Mouse (Mus musculus): ENCODE results near the gene Snrpa. TPM values are rescaled to one million over a fixed set of nuclear protein-coding genes. Genes with fewer than 3 reads are reported as not detected.

Snrpa gene
- polyA plus RNA-seq, 1 experiment = 31.5 TPM

- Histone ChIP-seq H3K4me1 (ENCODE audit: control insufficient read depth, insufficient read depth, insufficient read length, low read length) (peaks cover 33% of the 10 kb centered on the region), H3K4me3 (ENCODE audit: insufficient read depth, low read depth, low read length) (no peak overlapping the region), H3K27ac (replicated peaks; ENCODE audit: low read depth, low read length) (no peak overlapping the region)
These were observed 29.0 kb upstream of the Snrpa start for GRCm38 (mm10) chr7:27224877-27225575.

- H3K27ac ChIP-seq (replicated peaks; ENCODE audit: low read depth, low read length) = no peak overlapping the region
- H3K4me1 ChIP-seq (ENCODE audit: control insufficient read depth, insufficient read depth, insufficient read length, low read length) = peaks cover 31% of the 10 kb centered on the region
- H3K4me3 ChIP-seq (ENCODE audit: insufficient read depth, low read depth, low read length) = no peak overlapping the region
These were observed 26.5 kb upstream of the Snrpa start for GRCm38 (mm10) chr7:27222538-27222937.

- no peak overlapping the region for H3K4me3 ChIP-seq (ENCODE audit: insufficient read depth, low read depth, low read length)
- no peak overlapping the region for H3K27ac ChIP-seq (replicated peaks; ENCODE audit: low read depth, low read length)
- peaks cover 25% of the 10 kb centered on the region for H3K4me1 ChIP-seq (ENCODE audit: control insufficient read depth, insufficient read depth, insufficient read length, low read length)
These were observed 25.9 kb upstream of the Snrpa start for GRCm38 (mm10) chr7:27221939-27222338.

- no peak overlapping the region for H3K4me3 ChIP-seq (ENCODE audit: insufficient read depth, low read depth, low read length)
- no peak overlapping the region for H3K27ac ChIP-seq (replicated peaks; ENCODE audit: low read depth, low read length)
These were observed 23.9 kb upstream of the Snrpa start for GRCm38 (mm10) chr7:27219937-27220336.

GRCm38 (mm10) chr7:27218586-27218985 is 22.5 kb upstream of the Snrpa start:
- no peak overlapping the region for H3K4me3 ChIP-seq (ENCODE audit: insufficient read depth, low read depth, low read length)
- peaks cover 3% of the 10 kb centered on the region; the same call in 1 of the 2 replicates for H3K4me1 ChIP-seq (ENCODE audit: control insufficient read depth, insufficient read depth, insufficient read length, low read length)
- H3K27ac ChIP-seq (replicated peaks; ENCODE audit: low read depth, low read length) = peak overlapping the region; percentile 62

More at GRCm38 (mm10) chr7:27219937-27220336, 23.9 kb upstream of the Snrpa start:
- peaks cover 7% of the 10 kb centered on the region for H3K4me1 ChIP-seq (ENCODE audit: control insufficient read depth, insufficient read depth, insufficient read length, low read length)

GRCm38 (mm10) chr7:27212626-27213025 is 16.6 kb upstream of the Snrpa start:
- Histone ChIP-seq H3K4me1 (ENCODE audit: control insufficient read depth, insufficient read depth, insufficient read length, low read length) (no peaks in the 10 kb centered on the region), H3K4me3 (ENCODE audit: insufficient read depth, low read depth, low read length) (no peak overlapping the region), H3K27ac (replicated peaks; ENCODE audit: low read depth, low read length) (no peak overlapping the region)

- no peaks in the 10 kb centered on the region for H3K4me1 ChIP-seq (ENCODE audit: control insufficient read depth, insufficient read depth, insufficient read length, low read length)
- no peak overlapping the region for H3K4me3 ChIP-seq (ENCODE audit: insufficient read depth, low read depth, low read length)
- no peak overlapping the region for H3K27ac ChIP-seq (replicated peaks; ENCODE audit: low read depth, low read length)
These were observed 7.8 kb upstream of the Snrpa start for GRCm38 (mm10) chr7:27203730-27204449.

GRCm38 (mm10) chr7:27198779-27199178 is 2.7 kb upstream of the Snrpa start:
- peak overlapping the region; percentile 50 for H3K27ac ChIP-seq (replicated peaks; ENCODE audit: low read depth, low read length)
- H3K4me1 ChIP-seq (ENCODE audit: control insufficient read depth, insufficient read depth, insufficient read length, low read length) = peaks cover 3% of the 10 kb centered on the region; the same call in 1 of the 2 replicates
- no peak overlapping the region for H3K4me3 ChIP-seq (ENCODE audit: insufficient read depth, low read depth, low read length)

- H3K27ac ChIP-seq (replicated peaks; ENCODE audit: low read depth, low read length) = peak overlapping the region; percentile 66
- no peak overlapping the region for H3K4me3 ChIP-seq (ENCODE audit: insufficient read depth, low read depth, low read length)
- peaks cover 3% of the 10 kb centered on the region; the same call in 1 of the 2 replicates for H3K4me1 ChIP-seq (ENCODE audit: control insufficient read depth, insufficient read depth, insufficient read length, low read length)
These were observed 2.3 kb upstream of the Snrpa start for GRCm38 (mm10) chr7:27198355-27198754.

GRCm38 (mm10) chr7:27197634-27198033 is 1.6 kb upstream of the Snrpa start:
- H3K4me1 ChIP-seq (ENCODE audit: control insufficient read depth, insufficient read depth, insufficient read length, low read length) = peaks cover 3% of the 10 kb centered on the region; the same call in 1 of the 2 replicates
- H3K27ac ChIP-seq (replicated peaks; ENCODE audit: low read depth, low read length) = peak overlapping the region; percentile 66
- no peak overlapping the region for H3K4me3 ChIP-seq (ENCODE audit: insufficient read depth, low read depth, low read length)

GRCm38 (mm10) chr7:27197136-27197535 is 1.1 kb upstream of the Snrpa start:
- H3K27ac ChIP-seq (replicated peaks; ENCODE audit: low read depth, low read length) = peak overlapping the region; percentile 66

GRCm38 (mm10) chr7:27193731-27194130 is 2.3 kb downstream of the Snrpa start:
- Histone ChIP-seq H3K27ac (replicated peaks; ENCODE audit: low read depth, low read length) (no peak overlapping the region), H3K4me1 (ENCODE audit: control insufficient read depth, insufficient read depth, insufficient read length, low read length) (peaks cover 3% of the 10 kb centered on the region; the same call in 1 of the 2 replicates), H3K4me3 (ENCODE audit: insufficient read depth, low read depth, low read length) (no peak overlapping the region)

More at GRCm38 (mm10) chr7:27197136-27197535, 1.1 kb upstream of the Snrpa start:
- Histone ChIP-seq H3K4me1 (ENCODE audit: control insufficient read depth, insufficient read depth, insufficient read length, low read length) (peaks cover 3% of the 10 kb centered on the region; the same call in 1 of the 2 replicates), H3K4me3 (ENCODE audit: insufficient read depth, low read depth, low read length) (no peak overlapping the region)

GRCm38 (mm10) chr7:27192434-27192833 is 3.6 kb downstream of the Snrpa start:
- H3K27ac ChIP-seq (replicated peaks; ENCODE audit: low read depth, low read length) = no peak overlapping the region
- no peak overlapping the region for H3K4me3 ChIP-seq (ENCODE audit: insufficient read depth, low read depth, low read length)
- H3K4me1 ChIP-seq (ENCODE audit: control insufficient read depth, insufficient read depth, insufficient read length, low read length) = peaks cover 3% of the 10 kb centered on the region; the same call in 1 of the 2 replicates

GRCm38 (mm10) chr7:27189271-27189931 is 6.7 kb downstream of the Snrpa start:
- Histone ChIP-seq H3K4me1 (ENCODE audit: control insufficient read depth, insufficient read depth, insufficient read length, low read length) (no peaks in the 10 kb centered on the region), H3K27ac (replicated peaks; ENCODE audit: low read depth, low read length) (no peak overlapping the region), H3K4me3 (ENCODE audit: insufficient read depth, low read depth, low read length) (no peak overlapping the region)

GRCm38 (mm10) chr7:27185986-27186385 is 10.1 kb downstream of the Snrpa start:
- no peaks in the 10 kb centered on the region for H3K4me1 ChIP-seq (ENCODE audit: control insufficient read depth, insufficient read depth, insufficient read length, low read length)
- H3K27ac ChIP-seq (replicated peaks; ENCODE audit: low read depth, low read length) = no peak overlapping the region
- no peak overlapping the region for H3K4me3 ChIP-seq (ENCODE audit: insufficient read depth, low read depth, low read length)
